Mouse (Mus musculus) hindbrain, embryonic 16.5 days (tissue): ENCODE results near the gene Akt2. TPM values are rescaled to one million over a fixed set of nuclear protein-coding genes. Genes with fewer than 3 reads are reported as not detected.

Experiments
- ATAC-seq: fragments of 200-750 bp; cut with Nextera tagmentation; 2 replicates; pipeline ENCODE4 v1.8.0; 2017; ENCODE audit warnings: moderate TSS enrichment, moderate library complexity
- H3K27ac ChIP-seq: fragments of 300-500 bp; sonication (generic); 2 replicates; pipeline ENCODE4 v1.5.1; 2014; ENCODE audit warnings: low read depth, mild to moderate bottlenecking, control low read depth, low read length, moderate library complexity
- H3K27me3 ChIP-seq: fragments of 300-500 bp; sonication (generic); replicated peaks from 2 replicates; pipeline ENCODE4 v1.6.1; 2014; ENCODE audit warnings: low read length; ENCODE audit not compliant: control insufficient read depth, insufficient read depth
- H3K36me3 ChIP-seq: fragments of 300-500 bp; sonication (generic); 2 replicates; pipeline ENCODE4 v1.6.1; 2014; ENCODE audit warnings: mild to moderate bottlenecking, low read length, moderate library complexity, mixed read lengths; ENCODE audit not compliant: control insufficient read depth, insufficient read depth
- H3K4me1 ChIP-seq: fragments of 300-500 bp; sonication (generic); 2 replicates; pipeline ENCODE4 v1.6.1; 2014; ENCODE audit warnings: low read depth, low read length; ENCODE audit not compliant: control insufficient read depth, insufficient read depth
- H3K4me2 ChIP-seq: fragments of 300-500 bp; sonication (generic); 2 replicates; pipeline ENCODE4 v1.6.1; 2014; ENCODE audit warnings: mild to moderate bottlenecking, low read length, control low read depth, moderate library complexity
- H3K4me3 ChIP-seq: fragments of 300-500 bp; sonication (generic); 2 replicates; pipeline ENCODE4 v1.5.1; 2014; ENCODE audit warnings: mild to moderate bottlenecking, low read length, control low read depth, moderate library complexity
- H3K9ac ChIP-seq: fragments of 300-500 bp; sonication (generic); 2 replicates; pipeline ENCODE4 v1.6.1; 2014; ENCODE audit warnings: low read depth, mild to moderate bottlenecking, control low read depth, low read length, moderate library complexity
- H3K9me3 ChIP-seq: fragments of 300-500 bp; sonication (generic); 2 replicates; pipeline ENCODE4 v1.6.1; 2014; ENCODE audit warnings: mild to moderate bottlenecking, low read length, moderate library complexity; ENCODE audit not compliant: control insufficient read depth
- WGBS: fragments of 180-500 bp; shearing (Covaris S2); extraction: QIAGEN DNeasy Blood & Tissue Kit; methylation state at CpG from one replicate; pipeline ENCODE4 v1.1.7; 2014; 5-methylcytosine and 5-hydroxymethylcytosine counted together
- polyA plus RNA-seq: library from polyadenylated mRNA; unstranded; fragments of >200 nt; fragmentation: Nextera tagmentation; extraction: Ambion mirVana; gene quantifications from 2 replicates; pipeline ENCODE4 v1.2.1, GENCODE M21; 2015

Akt2 gene
- polyA plus RNA-seq, 1 experiment from 2014 or later = 63.0 TPM

DNA sequence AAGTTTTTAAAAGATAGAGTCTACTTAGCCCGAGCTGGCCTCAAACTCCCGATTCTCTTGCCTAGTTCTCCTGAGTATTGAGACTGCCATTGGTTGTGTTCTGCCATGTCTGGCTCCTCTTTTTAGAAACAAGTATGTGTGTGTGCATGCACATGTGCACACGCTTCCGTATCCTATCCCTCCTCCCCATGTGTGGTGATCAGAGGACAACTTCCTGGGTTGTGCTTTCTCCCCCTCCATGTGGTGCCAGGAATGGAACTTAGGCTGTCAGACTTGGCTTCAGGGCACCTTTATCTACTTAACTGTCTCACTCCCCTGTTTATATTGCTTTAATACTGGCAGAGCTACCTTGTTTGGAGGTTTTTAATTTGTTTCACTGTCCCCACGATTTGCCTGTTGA lies 93.9 kb downstream of the Akt2 start:
- Histone ChIP-seq H3K27ac (no peak overlapping the region), H3K27me3 (no peaks in the 10 kb centered on the region), H3K4me1 (peaks cover 11% of the 10 kb centered on the region), H3K4me2 (peak overlapping the region; percentile 50), H3K36me3 (no peaks in the 10 kb centered on the region), H3K4me3 (0 out of 2 replicates have a peak overlapping the region, but pooled peaks have one; percentile 7), H3K9ac (no peak overlapping the region; the same call in 1 of the 2 replicates), H3K9me3 (no peaks in the 10 kb centered on the region)
- no peak for ATAC-seq
- 40% methylated on average over 5 of the region's 5 CpGs for WGBS

GRCm38 (mm10) chr7:27685681-27686080 lies 94.3 kb downstream of the Akt2 start:
- WGBS = 0% methylated on average over 6 of the region's 6 CpGs
- Histone ChIP-seq H3K4me3 (peak overlapping the region; percentile 7; the same call in 1 of the 2 replicates), H3K4me1 (peaks cover 13% of the 10 kb centered on the region), H3K4me2 (peak overlapping the region; percentile 50), H3K27me3 (no peaks in the 10 kb centered on the region), H3K36me3 (no peaks in the 10 kb centered on the region), H3K27ac (no peak overlapping the region), H3K9me3 (no peaks in the 10 kb centered on the region), H3K9ac (peak overlapping the region; percentile 35; the same call in 1 of the 2 replicates)
- no peak for ATAC-seq

DNA sequence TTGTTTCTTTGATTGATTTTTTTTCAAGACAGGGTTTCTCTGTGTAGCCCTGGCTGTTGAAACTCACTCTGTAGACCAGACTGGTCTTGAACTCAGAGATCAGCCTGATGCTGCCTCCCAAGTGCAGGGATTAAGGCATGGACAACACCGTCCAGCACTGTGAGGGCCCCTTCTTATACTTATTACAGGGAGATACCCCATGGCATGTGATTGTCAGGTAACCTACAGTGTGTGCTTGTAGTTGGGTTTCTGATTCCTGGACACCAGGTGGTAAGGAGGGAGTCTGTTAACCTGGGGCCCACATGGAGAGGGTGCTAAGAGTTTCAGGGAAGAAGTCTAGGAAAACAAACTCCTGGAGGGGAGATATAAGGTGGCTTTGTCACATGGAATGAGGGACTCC lies 95.7 kb downstream of the Akt2 start:
- 92% methylated on average over 1 of the region's 1 CpGs for WGBS
- Histone ChIP-seq H3K27me3 (no peaks in the 10 kb centered on the region), H3K9ac (no peak overlapping the region), H3K27ac (no peak overlapping the region), H3K4me1 (peaks cover 13% of the 10 kb centered on the region), H3K36me3 (no peaks in the 10 kb centered on the region), H3K9me3 (no peaks in the 10 kb centered on the region), H3K4me2 (no peak overlapping the region), H3K4me3 (no peak overlapping the region)
- ATAC-seq = no peak

DNA sequence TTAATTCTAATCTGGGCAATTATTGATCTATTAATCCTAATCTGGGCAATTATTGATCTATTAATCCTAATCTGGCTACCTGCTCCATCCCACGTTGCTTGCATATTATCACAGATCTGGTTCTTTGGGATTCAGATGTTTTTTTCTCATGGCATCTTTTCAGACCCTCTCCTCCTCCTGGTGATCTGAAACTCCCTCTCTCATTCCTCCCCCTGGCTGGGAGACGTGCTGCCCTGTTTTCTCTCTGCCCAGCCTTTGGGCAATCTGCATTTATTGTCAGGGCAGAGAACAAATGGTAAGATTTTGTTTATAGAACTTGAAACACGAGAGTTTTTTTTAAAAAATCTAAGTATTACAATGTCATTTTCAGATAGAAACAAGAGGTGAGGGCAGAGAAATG lies 96.5 kb downstream of the Akt2 start:
- Histone ChIP-seq H3K36me3 (no peaks in the 10 kb centered on the region), H3K9ac (no peak overlapping the region), H3K4me1 (peaks cover 13% of the 10 kb centered on the region), H3K9me3 (no peaks in the 10 kb centered on the region), H3K4me2 (peak overlapping the region; percentile 82), H3K27ac (no peak overlapping the region), H3K4me3 (no peak overlapping the region), H3K27me3 (no peaks in the 10 kb centered on the region)
- 80% methylated on average over 3 of the region's 3 CpGs for WGBS
- no peak for ATAC-seq

GRCm38 (mm10) chr7:27688246-27688788 lies 97.0 kb downstream of the Akt2 start:
- Histone ChIP-seq H3K4me3 (peak overlapping the region; percentile 51), H3K4me1 (peaks cover 13% of the 10 kb centered on the region), H3K27ac (peak overlapping the region; percentile 76; the same call in 1 of the 2 replicates), H3K36me3 (no peaks in the 10 kb centered on the region), H3K9ac (peak overlapping the region; percentile 66), H3K9me3 (no peaks in the 10 kb centered on the region), H3K27me3 (no peaks in the 10 kb centered on the region), H3K4me2 (peak overlapping the region; percentile 82)
- 37% methylated on average over 14 of the region's 14 CpGs for WGBS
- ATAC-seq = no peak

DNA sequence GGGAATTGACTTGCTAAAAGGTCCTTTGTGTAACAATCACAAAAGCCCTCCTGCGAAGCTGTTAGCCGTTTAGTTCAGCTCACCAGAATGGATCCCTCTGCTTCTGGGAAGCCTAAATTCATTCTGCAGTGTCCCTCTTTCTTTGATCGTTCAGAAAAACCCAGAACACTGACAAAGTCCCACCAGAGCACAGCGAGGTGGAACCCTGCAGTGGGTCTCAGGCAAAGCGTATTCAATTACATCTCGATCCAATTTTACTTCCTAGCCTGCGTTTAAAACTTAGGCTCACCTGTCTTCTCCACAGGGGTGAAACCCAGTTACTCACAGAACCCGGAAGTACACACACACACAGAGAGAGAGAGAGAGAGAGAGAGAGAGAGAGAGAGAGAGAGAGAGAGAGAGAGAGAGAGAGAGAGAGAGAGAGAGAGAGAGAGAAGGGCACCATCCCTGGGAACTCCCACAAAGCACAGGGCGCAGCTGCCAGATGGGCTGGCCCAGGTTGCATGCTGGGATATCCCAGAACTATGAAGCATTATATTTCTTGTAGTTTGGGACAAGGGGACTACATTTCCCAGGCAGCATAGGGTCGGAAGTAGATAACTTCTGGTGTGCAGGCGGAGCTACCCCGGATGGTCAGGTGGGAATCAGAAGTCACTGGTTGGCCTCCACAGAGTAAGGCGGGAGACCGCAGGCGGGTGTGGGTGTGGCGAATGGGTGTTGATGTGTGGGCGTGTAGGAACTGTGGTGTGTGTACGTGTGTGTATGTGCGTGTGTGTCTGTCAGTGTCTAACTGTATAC lies 97.7 kb downstream of the Akt2 start, which contains the start of gene Zfp607b:
Gene Zfp607b, plus strand, starts transcription at position 526 of the 798 bp plus-strand sequence.
- Histone ChIP-seq H3K27ac (peak within 1 kb of the TSS; percentile 76), H3K4me2 (peak within 1 kb of the TSS; percentile 82), H3K4me3 (peak within 1 kb of the TSS; percentile 51), H3K27me3 (no peaks in the 10 kb centered on the region), H3K4me1 (peaks cover 13% of the 10 kb centered on the region), H3K36me3 (no peaks in the 10 kb centered on the region), H3K9me3 (no peaks in the 10 kb centered on the region), H3K9ac (peak within 1 kb of the TSS; percentile 66)
- peak; percentile 99 for ATAC-seq
- under 1% methylated on average over 19 of the region's 19 CpGs for WGBS

Other genes with a start within 250 kb of the Akt2 start
- 31.6 and 38.0 TPM in 2 replicates for gene Shkbp1, start 235.5 kb upstream of the Akt2 start, polyA plus RNA-seq
- not detected in 2 replicates for gene Gm20479, start 234.1 kb upstream of the Akt2 start, polyA plus RNA-seq
- 3.1 and 3.7 TPM in 2 replicates for gene Sptbn4, start 143.9 kb upstream of the Akt2 start, polyA plus RNA-seq
- 23.4 and 23.7 TPM in 2 replicates for gene Blvrb, start 143.6 kb upstream of the Akt2 start, polyA plus RNA-seq
- gene Sertad3, start 117.8 kb upstream of the Akt2 start, polyA plus RNA-seq = 9.7 and 10.7 TPM in 2 replicates
- gene Sertad1, start 104.6 kb upstream of the Akt2 start, polyA plus RNA-seq = 9.8 and 11.4 TPM in 2 replicates
- gene Prx, start 92.2 kb upstream of the Akt2 start, polyA plus RNA-seq = 1.8 and 1.9 TPM in 2 replicates
- gene Hipk4, start 68.3 kb upstream of the Akt2 start, polyA plus RNA-seq = 1.4 and 1.5 TPM in 2 replicates
- 231 and 263 TPM in 2 replicates for gene Pld3, start 38.3 kb upstream of the Akt2 start, polyA plus RNA-seq
- gene 2310022A10Rik, start 38.3 kb upstream of the Akt2 start, polyA plus RNA-seq = 33.7 and 35.7 TPM in 2 replicates
- 86.2 and 99.1 TPM in 2 replicates for gene Ttc9b, start 62.4 kb downstream of the Akt2 start, polyA plus RNA-seq
- 17.5 and 18.7 TPM in 2 replicates for gene Map3k10, start 83.0 kb downstream of the Akt2 start, polyA plus RNA-seq
- 12.0 and 13.6 TPM in 2 replicates for gene Zfp607b, start 97.8 kb downstream of the Akt2 start, polyA plus RNA-seq
- 84.1 and 94.2 TPM in 2 replicates for gene Zfp60, start 139.8 kb downstream of the Akt2 start, polyA plus RNA-seq
- gene Zfp626, start 215.6 kb downstream of the Akt2 start, polyA plus RNA-seq = 1.6 and 1.7 TPM in 2 replicates
- gene Zfp59, start 247.1 kb downstream of the Akt2 start, polyA plus RNA-seq = 9.6 and 10.7 TPM in 2 replicates